Mouse (Mus musculus) intestine, embryonic 14.5 days (tissue): Measurements from ENCODE around the gene Gskip. TPM values are rescaled to one million over a fixed set of nuclear protein-coding genes. Genes with fewer than 3 reads are reported as not detected.

Experiments used
- polyA plus RNA-seq: library from polyadenylated mRNA; unstranded; fragments of >200 nt; fragmentation: Nextera tagmentation; extraction: Ambion mirVana; gene quantifications from 2 replicates; pipeline ENCODE4 v1.2.1, GENCODE M21; 2014

The Gskip gene
- polyA plus RNA-seq, 1 experiment from 2014 or later = 29.7 TPM

Other genes with a start within 250 kb of the Gskip start
- gene D430019H16Rik, start 231.0 kb upstream of the Gskip start, polyA plus RNA-seq = 2.2 and 2.5 TPM in 2 replicates
- gene Bdkrb2, start 121.6 kb upstream of the Gskip start, polyA plus RNA-seq = 1.0 and 1.3 TPM in 2 replicates
- gene Bdkrb1, start 81.7 kb upstream of the Gskip start, polyA plus RNA-seq = 0.44 TPM in 1 of 2 replicates, not detected in the other
- gene Atg2b, start 382 bp downstream of the Gskip start, polyA plus RNA-seq = 17.8 and 19.8 TPM in 2 replicates
- gene Ak7, start 21.1 kb downstream of the Gskip start, polyA plus RNA-seq = 0.37 and 0.38 TPM in 2 replicates
- 169 and 179 TPM in 2 replicates for gene Papola, start 99.9 kb downstream of the Gskip start, polyA plus RNA-seq